Mouse (Mus musculus): ENCODE data around the gene Ctps. TPM values are rescaled to one million over a fixed set of nuclear protein-coding genes. Genes with fewer than 3 reads are reported as not detected.

Gene Ctps
- polyA plus RNA-seq, 1 experiment from 2014 or later: 63.0 TPM

DNA sequence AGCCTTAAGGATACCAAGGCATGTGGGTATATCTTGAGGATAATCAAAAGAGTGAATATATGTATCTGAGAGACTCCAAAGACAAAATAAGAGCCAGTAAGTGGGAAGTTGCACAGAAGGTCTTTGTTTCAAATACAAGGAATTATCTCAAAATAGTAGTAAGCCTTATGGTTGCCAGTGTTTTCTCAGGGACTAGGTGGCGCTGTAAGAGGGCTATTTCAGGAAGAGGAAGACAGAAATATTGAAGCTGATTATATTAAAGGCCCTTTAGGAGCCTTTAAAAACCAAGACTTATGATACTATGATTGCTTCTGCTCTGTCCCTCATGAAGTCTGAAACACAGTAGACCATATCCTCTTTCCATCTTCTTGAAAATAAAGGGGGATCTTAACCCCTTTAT is 63.1 kb downstream of the Ctps start:
- H3K4me2 ChIP-seq (ENCODE audit: low read depth, low read length): no peak overlapping the region
- no peaks in the 10 kb centered on the region for H3K9me3 ChIP-seq (ENCODE audit: control insufficient read depth, low read length)
- WGBS: 88% methylated on average over 1 of the region's 1 CpGs
- H3K27me3 ChIP-seq (replicated peaks; ENCODE audit: control insufficient read depth, insufficient read depth, low read length): no peaks in the 10 kb centered on the region
- ATAC-seq: no peak
- H3K4me1 ChIP-seq (ENCODE audit: control insufficient read depth, insufficient read depth, low read length): no peaks in the 10 kb centered on the region
- 0 out of 2 replicates have a peak, but pooled peaks cover 2% of the 10 kb centered on the region for H3K36me3 ChIP-seq (ENCODE audit: control insufficient read depth, insufficient read depth, low read length)
- no peak overlapping the region for H3K4me3 ChIP-seq (ENCODE audit: low read length)
- no peak overlapping the region for H3K9ac ChIP-seq (ENCODE audit: low read depth, low read length)
- H3K27ac ChIP-seq (ENCODE audit: low read length): no peak overlapping the region

Other genes with a start within 250 kb of the Ctps start
- gene Scmh1, start 165.0 kb downstream of the Ctps start, polyA plus RNA-seq (2015; fragmentation: Nextera tagmentation; extraction: Ambion mirVana): 22.6 and 24.0 TPM in 2 replicates
- gene Slfnl1, start 38.0 kb downstream of the Ctps start, polyA plus RNA-seq (2015; fragmentation: Nextera tagmentation; extraction: Ambion mirVana): not detected in 2 replicates
- not detected in 2 replicates for gene Gm8439, start 18.5 kb upstream of the Ctps start, polyA plus RNA-seq (2015; fragmentation: Nextera tagmentation; extraction: Ambion mirVana)
- gene Cited4, start 96.3 kb upstream of the Ctps start, polyA plus RNA-seq (2015; fragmentation: Nextera tagmentation; extraction: Ambion mirVana): 1.5 and 2.4 TPM in 2 replicates
- gene Kcnq4, start 178.3 kb upstream of the Ctps start, polyA plus RNA-seq (2015; fragmentation: Nextera tagmentation; extraction: Ambion mirVana): 2.0 and 2.3 TPM in 2 replicates